Mouse (Mus musculus) G1E (cell line): ENCODE data around the gene Tert.

Source experiments
- CTCF ChIP-seq: IDR thresholded peaks from 2 replicates; pipeline ENCODE4 v1.5.1; 2012; ENCODE audit warnings: low read depth, low read length, inconsistent platforms, mixed read lengths
- GATA1 ChIP-seq: IDR thresholded peaks from 2 replicates; pipeline ENCODE4 v1.6.1; 2012; ENCODE audit warnings: borderline replicate concordance, low read length, inconsistent platforms, mixed read lengths
- GATA2 ChIP-seq: IDR thresholded peaks from 2 replicates; pipeline ENCODE4 v1.6.1; 2012; ENCODE audit warnings: low read depth, low read length, inconsistent platforms, borderline replicate concordance
- POLR2AphosphoS5 ChIP-seq: IDR thresholded peaks from 2 replicates; pipeline ENCODE4 v1.6.1; 2012; ENCODE audit warnings: low read depth, low read length, inconsistent platforms; ENCODE audit not compliant: insufficient replicate concordance
- TAL1 ChIP-seq: conservative IDR thresholded peaks from 2 replicates; pipeline ENCODE4 v1.6.1; 2012; ENCODE audit warnings: low read depth, low read length, inconsistent platforms, mixed read lengths

GRCm38 (mm10) chr13:73682226-73682625 is 55.5 kb downstream of the Tert start:
- TF ChIP-seq GATA1 (no peak), CTCF (no peak), TAL1 (no peak), POLR2AphosphoS5 (no peak), GATA2 (no peak)
